Mouse (Mus musculus) embryonic fibroblast, embryonic 13.5 days (primary cell): ENCODE results near the gene Prn.

Experiments used
- CTCF ChIP-seq: IDR thresholded peaks from 2 replicates; pipeline ENCODE4 v1.5.1; 2011; ENCODE audit warnings: mild to moderate bottlenecking, control low read depth, low read length, moderate library complexity, borderline replicate concordance; ENCODE audit not compliant: insufficient read depth
- POLR2A ChIP-seq: IDR thresholded peaks from 2 replicates; pipeline ENCODE4 v1.6.1; 2011; ENCODE audit warnings: low read depth, mild to moderate bottlenecking, control low read depth, low read length, moderate library complexity

DNA sequence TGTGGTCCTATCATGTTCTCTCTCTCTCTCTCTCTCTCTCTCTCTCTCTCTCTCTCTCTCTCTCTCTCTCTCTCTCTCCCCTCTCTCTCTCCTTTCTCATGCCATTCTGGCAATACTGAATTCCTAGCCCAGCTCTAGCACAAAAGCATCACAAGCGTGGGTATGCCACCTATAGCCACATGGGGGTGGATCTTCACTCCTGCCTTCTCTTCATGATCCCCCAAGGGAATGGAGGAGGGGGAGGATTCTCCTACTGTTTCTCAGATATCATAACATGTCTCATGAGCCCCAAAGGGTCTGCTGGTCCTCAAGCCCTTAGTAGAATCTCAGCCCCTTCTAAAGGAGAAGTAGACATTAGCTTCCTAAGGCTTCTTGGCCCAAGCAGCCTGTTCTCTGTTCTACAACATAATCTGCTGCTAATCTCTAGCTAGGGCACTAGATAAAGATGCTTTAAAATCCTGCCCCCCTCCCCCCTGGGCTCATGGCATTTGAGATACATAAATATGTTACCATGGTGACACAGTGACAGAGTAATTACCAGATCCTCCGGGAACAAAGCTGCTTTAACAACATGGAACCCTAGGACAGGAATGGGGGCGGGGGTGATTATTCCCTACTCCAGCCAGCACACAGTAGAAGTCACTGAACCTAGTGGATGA lies 47.0 kb upstream of the Prn start:
- TF ChIP-seq CTCF (no peak), POLR2A (no peak)
